In the genomic region with DNA sequence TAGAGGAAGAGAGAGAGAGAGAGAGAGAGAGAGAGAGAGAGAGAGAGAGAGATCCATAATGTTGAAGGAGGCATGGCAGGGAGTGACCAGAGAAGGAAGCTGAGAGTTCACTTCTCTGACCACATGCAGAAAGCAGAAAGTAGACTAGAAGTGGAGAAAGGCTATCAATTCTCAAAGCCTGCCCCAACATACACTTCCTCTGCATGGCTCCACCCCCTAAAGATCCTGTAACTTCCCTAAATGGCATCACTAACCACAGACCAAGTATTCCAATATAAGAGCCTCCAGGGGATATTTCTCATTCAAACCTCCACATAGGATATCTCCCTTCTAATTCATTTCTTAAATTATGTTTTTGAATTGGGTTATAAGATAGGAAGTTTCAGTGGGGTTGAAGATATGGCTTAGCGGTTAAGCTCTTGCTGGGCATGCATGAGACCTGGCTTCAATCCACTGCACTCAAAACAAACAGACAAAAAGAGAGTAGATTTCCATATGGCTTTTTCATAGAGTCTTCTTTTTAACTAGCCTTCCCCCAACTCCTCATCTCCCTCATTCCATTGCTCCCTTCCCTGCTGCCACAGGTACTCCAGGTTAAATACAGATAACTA, we compare ENCODE assay signal across 25 mouse cellular contexts.
DNase-seq lines count a peak whose midpoint lies in the region; ATAC-seq and TF ChIP-seq lines count a peak whose summit lies in the region.
"Had no signal": no experiment of that assay in that cellular context is flagged by ENCODE, and none has a peak within 500 bp of the region (broad histone marks: within the 10 kb centered on the region; RNA-seq: fewer than 3 reads in every experiment).

No protein-coding gene starts in this region.

- no peak overlapping the region for H3K9ac ChIP-seq in MEL (ENCODE audit: control insufficient read depth, low read depth, low read length, poor library complexity, severe bottlenecking)
- H3K9ac ChIP-seq in hindbrain, postnatal 0 days (replicated peaks; ENCODE audit: low read length): no peak overlapping the region
- no peak overlapping the region for H3K9ac ChIP-seq in kidney, embryonic 14.5 days (ENCODE audit: low read depth, low read length)
- H3K9ac ChIP-seq: embryonic facial prominence, embryonic 12.5 days; embryonic facial prominence, embryonic 15.5 days; forebrain, embryonic 15.5 days; hindbrain, embryonic 13.5 days had no signal

- TF ChIP-seq CTCF in MEL (IDR thresholded peaks at IDR 0.05 in 2 of 3, conservative IDR thresholded peaks at IDR 0.05 in 1 of 3; ENCODE audit: control insufficient read depth in 1 of 3, insufficient read depth in 1 of 3, low read depth in 2 of 3, low read length in 3 of 3, poor library complexity in 1 of 3, severe bottlenecking in 1 of 3): no peak
- no peak for TF ChIP-seq CTCF in hindbrain, postnatal 0 days (IDR thresholded peaks at IDR 0.05; ENCODE audit: low read depth)

- H3K4me3 ChIP-seq in MEL (ENCODE audit: control insufficient read depth in 1 of 2, insufficient read depth in 1 of 2, low read depth in 2 of 2, low read length in 2 of 2): peak overlapping the region in 1 of 2 experiments; percentile 16; a peak in 2 of 4 replicates
- no peak overlapping the region for H3K4me3 ChIP-seq in hindbrain, postnatal 0 days (ENCODE audit: low read length)
- no peak overlapping the region for H3K4me3 ChIP-seq in kidney, embryonic 14.5 days (ENCODE audit: low read length)
- H3K4me3 ChIP-seq: embryonic facial prominence, embryonic 12.5 days; embryonic facial prominence, embryonic 15.5 days; forebrain, embryonic 15.5 days; hindbrain, embryonic 10.5 days; hindbrain, embryonic 13.5 days had no signal

- H3K36me3 ChIP-seq in MEL (ENCODE audit: control insufficient read depth in 1 of 2, insufficient read depth in 2 of 2, low read length in 2 of 2): peaks cover 0 to 34% of the 10 kb centered on the region in 2 experiments; a peak in 2 of 4 replicates
- H3K36me3 ChIP-seq in hindbrain, postnatal 0 days (ENCODE audit: insufficient read depth, low read length): no peaks in the 10 kb centered on the region
- H3K36me3 ChIP-seq in kidney, embryonic 14.5 days (ENCODE audit: control insufficient read depth, insufficient read depth, low read length): no peaks in the 10 kb centered on the region
- H3K36me3 ChIP-seq: embryonic facial prominence, embryonic 12.5 days; embryonic facial prominence, embryonic 15.5 days; forebrain, embryonic 15.5 days; hindbrain, embryonic 10.5 days; hindbrain, embryonic 13.5 days had no signal

- peak in 1 of 2 experiments; percentile 59 for TF ChIP-seq EP300 in MEL (IDR thresholded peaks at IDR 0.05; ENCODE audit: low read depth in 1 of 2, low read length in 2 of 2)

- WGBS in hindbrain, postnatal 0 days: 94% methylated on average over 1 of the region's 1 CpGs
- WGBS in kidney, embryonic 14.5 days: 89% methylated on average over 1 of the region's 1 CpGs

- no peaks in the 10 kb centered on the region for H3K27me3 ChIP-seq in MEL (ENCODE audit: control insufficient read depth in 1 of 2, insufficient read depth in 2 of 2, low read length in 2 of 2)
- H3K27me3 ChIP-seq in hindbrain, postnatal 0 days (ENCODE audit: insufficient read depth, low read length): no peaks in the 10 kb centered on the region
- no peaks in the 10 kb centered on the region for H3K27me3 ChIP-seq in kidney, embryonic 14.5 days (ENCODE audit: control insufficient read depth, insufficient read depth, low read length)
- H3K27me3 ChIP-seq: embryonic facial prominence, embryonic 12.5 days; embryonic facial prominence, embryonic 15.5 days; forebrain, embryonic 15.5 days; hindbrain, embryonic 13.5 days had no signal

- peak overlapping the region; percentile 56 for H3K27ac ChIP-seq in MEL (ENCODE audit: control insufficient read depth, low read depth, low read length)
- H3K27ac ChIP-seq in hindbrain, postnatal 0 days: no peak overlapping the region
- no peak overlapping the region for H3K27ac ChIP-seq in kidney, embryonic 14.5 days (ENCODE audit: low read depth, low read length)
- H3K27ac ChIP-seq: embryonic facial prominence, embryonic 12.5 days; embryonic facial prominence, embryonic 15.5 days; forebrain, embryonic 15.5 days; hindbrain, embryonic 10.5 days; hindbrain, embryonic 13.5 days had no signal

- DNase-seq in MEL (ENCODE audit: low read depth, low spot score): peak; percentile 83
- no peak for DNase-seq in right cerebral cortex, adult 18-20 months
- DNase-seq in hindbrain, postnatal 0 days (ENCODE audit: low spot score): no peak
- DNase-seq in right cerebral cortex, postnatal 14 days: no peak
- DNase-seq: adrenal gland, adult 8-10 months; adrenal gland, postnatal 25 days; cerebellum, adult 18-20 months; cerebellum, adult 9-10 months; cerebellum, postnatal 14 days; gastrocnemius, postnatal 10 days; gastrocnemius, postnatal 36 days; heart, adult 11 months had no signal

- H3K4me2 ChIP-seq in hindbrain, postnatal 0 days (ENCODE audit: low read depth, low read length): no peak overlapping the region
- no peak overlapping the region for H3K4me2 ChIP-seq in kidney, embryonic 14.5 days (replicated peaks; ENCODE audit: low read depth, low read length)
- H3K4me2 ChIP-seq: embryonic facial prominence, embryonic 12.5 days; embryonic facial prominence, embryonic 15.5 days; forebrain, embryonic 15.5 days; heart, embryonic 11.5 days; hindbrain, embryonic 13.5 days had no signal

- peak; percentile 87 for ATAC-seq in common myeloid progenitor, adult 5-6 weeks (replicated peaks; ENCODE audit: low read depth, poor library complexity, severe bottlenecking)
- ATAC-seq in megakaryocyte, adult 5-6 weeks (ENCODE audit: poor library complexity, severe bottlenecking): peak; percentile 94
- no peak for ATAC-seq in hindbrain, postnatal 0 days
- no peak for ATAC-seq in kidney, embryonic 14.5 days (ENCODE audit: low FRiP score, low TSS enrichment)
- ATAC-seq: activated CD4-positive, CD25-positive, alpha-beta regulatory T cell, adult 4 months; forebrain, embryonic 15.5 days; hindbrain, embryonic 16.5 days; inflammation-experienced regulatory T-cells, adult 6 months; intestine, postnatal 0 days had no signal

- TF ChIP-seq RAD21 in MEL (IDR thresholded peaks at IDR 0.05; ENCODE audit: low read depth, low read length): no peak

- no peaks in the 10 kb centered on the region for H3K79me2 ChIP-seq in MEL (ENCODE audit: control insufficient read depth, insufficient read depth, low read length, poor library complexity)

- peaks cover 21 to 30% of the 10 kb centered on the region in 2 experiments for H3K4me1 ChIP-seq in MEL (ENCODE audit: control insufficient read depth in 1 of 2, insufficient read depth in 2 of 2, low read length in 2 of 2)
- no peaks in the 10 kb centered on the region for H3K4me1 ChIP-seq in hindbrain, postnatal 0 days (ENCODE audit: insufficient read depth, low read length)
- H3K4me1 ChIP-seq in kidney, embryonic 14.5 days (ENCODE audit: control insufficient read depth, insufficient read depth, low read length): no peaks in the 10 kb centered on the region
- H3K4me1 ChIP-seq: embryonic facial prominence, embryonic 12.5 days; embryonic facial prominence, embryonic 15.5 days; forebrain, embryonic 15.5 days; hindbrain, embryonic 13.5 days had no signal

- H3K9me3 ChIP-seq in MEL (replicated peaks; ENCODE audit: insufficient read depth, low read length): no peaks in the 10 kb centered on the region
- no peaks in the 10 kb centered on the region for H3K9me3 ChIP-seq in hindbrain, postnatal 0 days (ENCODE audit: low read length)
- H3K9me3 ChIP-seq in kidney, embryonic 14.5 days (ENCODE audit: control insufficient read depth, low read length): no peaks in the 10 kb centered on the region
- H3K9me3 ChIP-seq: embryonic facial prominence, embryonic 12.5 days; embryonic facial prominence, embryonic 15.5 days; forebrain, embryonic 15.5 days; hindbrain, embryonic 10.5 days; hindbrain, embryonic 13.5 days had no signal

- TF ChIP-seq POLR2A in MEL (IDR thresholded peaks at IDR 0.05; ENCODE audit: control insufficient read depth in 1 of 2, insufficient read depth in 1 of 2, low read depth in 1 of 2, low read length in 2 of 2, poor library complexity in 1 of 2): no peak

TF ChIP-seq in MEL, 35 proteins besides CTCF, POLR2A, EP300 and RAD21 (continues in another document):
- TF ChIP-seq MYB (IDR thresholded peaks at IDR 0.05; ENCODE audit: low read depth, low read length): 0 out of 2 replicates have a peak, but pooled peaks have one; percentile 31
- TF ChIP-seq POLR2AphosphoS2 (IDR thresholded peaks at IDR 0.05; ENCODE audit: low read length): no peak
- no peak for TF ChIP-seq USF2 (IDR thresholded peaks at IDR 0.05; ENCODE audit: borderline replicate concordance in 1 of 2, insufficient read depth in 1 of 2, low read depth in 1 of 2, low read length in 2 of 2)
- TF ChIP-seq SIN3A (IDR thresholded peaks at IDR 0.05; ENCODE audit: low read length): peak; percentile 50; the same call in 1 of the 2 replicates
- TF ChIP-seq USF1 (IDR thresholded peaks at IDR 0.05; ENCODE audit: low read depth, low read length): no peak
- no peak; the same call in 1 of the 2 replicates for TF ChIP-seq TCF12 (IDR thresholded peaks at IDR 0.05; ENCODE audit: low read depth, low read length)
- TF ChIP-seq SMC3 (IDR thresholded peaks at IDR 0.05; ENCODE audit: low read depth, low read length): no peak
- TF ChIP-seq CHD1 (IDR thresholded peaks at IDR 0.05; ENCODE audit: low read depth, low read length): no peak
- TF ChIP-seq ZC3H11A (IDR thresholded peaks at IDR 0.05; ENCODE audit: low read depth, low read length): no peak
- TF ChIP-seq MXI1 (IDR thresholded peaks at IDR 0.05; ENCODE audit: low read depth, low read length): no peak; the same call in 1 of the 2 replicates
- no peak for TF ChIP-seq ZMIZ1 (IDR thresholded peaks at IDR 0.05; ENCODE audit: low read depth, low read length)
- TF ChIP-seq GABPA (IDR thresholded peaks at IDR 0.05; ENCODE audit: low read depth, low read length): no peak
- no peak for TF ChIP-seq KAT2A (conservative IDR thresholded peaks at IDR 0.05; ENCODE audit: low read depth, low read length)
- TF ChIP-seq ZNF384 (IDR thresholded peaks at IDR 0.05; ENCODE audit: low read depth, low read length): no peak
- no peak for TF ChIP-seq POLR2AphosphoS5 (IDR thresholded peaks at IDR 0.05; ENCODE audit: borderline replicate concordance, low read depth, low read length)
- no peak for TF ChIP-seq MAFK (IDR thresholded peaks at IDR 0.05; ENCODE audit: borderline replicate concordance, low read depth, low read length)
- no peak for TF ChIP-seq E2F4 (IDR thresholded peaks at IDR 0.05; ENCODE audit: borderline replicate concordance, low read depth, low read length)
- no peak for TF ChIP-seq ELF1 (IDR thresholded peaks at IDR 0.05; ENCODE audit: low read depth, low read length)
- TF ChIP-seq GATA1 (IDR thresholded peaks at IDR 0.05; ENCODE audit: low read depth, low read length): no peak
- TF ChIP-seq HCFC1 (IDR thresholded peaks at IDR 0.05; ENCODE audit: low read depth, low read length): no peak
- no peak for TF ChIP-seq TAL1 (IDR thresholded peaks at IDR 0.05; ENCODE audit: low read length)
- TF ChIP-seq JUND (IDR thresholded peaks at IDR 0.05; ENCODE audit: low read depth, low read length): no peak

Comparison
In these comparisons a context has a peak if more than half of its experiments do, and no peak if none do; other contexts are left out.
1. ATAC-seq: peak in common myeloid progenitor, adult 5-6 weeks (single experiment) and megakaryocyte, adult 5-6 weeks (single experiment); none in hindbrain, postnatal 0 days (single experiment) and kidney, embryonic 14.5 days (single experiment).